Mouse (Mus musculus): ENCODE measurements around the gene Pex6. TPM values are rescaled to one million over a fixed set of nuclear protein-coding genes. Genes with fewer than 3 reads are reported as not detected.
A peak's percentile ranks its signal among the peaks of the same experiment; 100 is the strongest.

The Pex6 gene
- polyA plus RNA-seq, 1 experiment from 2014 or later = 10.5 TPM

DNA sequence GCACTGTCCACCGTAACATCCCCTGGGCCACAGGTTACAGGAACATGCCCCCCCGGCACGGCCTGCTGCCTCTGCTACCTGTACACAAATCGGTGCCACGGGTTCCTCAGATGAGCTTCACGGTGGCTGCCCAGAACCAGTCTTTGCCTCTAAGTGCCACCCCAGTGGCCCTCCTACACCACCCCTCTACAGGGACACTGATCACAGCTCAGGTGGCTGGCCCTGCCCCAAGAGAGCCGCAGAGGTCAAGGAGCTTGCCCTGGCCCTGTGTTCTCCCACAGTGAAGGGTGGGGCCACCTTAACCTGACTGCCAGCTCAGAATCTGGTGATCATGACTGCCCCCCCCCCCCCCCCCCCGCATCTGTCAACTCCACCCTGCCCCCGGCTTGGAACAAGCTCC lies 32.8 kb upstream of the Pex6 start, which contains the start of gene Mea1:
TSS of gene Mea1 (plus strand) at position 378 of the 400 bp plus-strand sequence.
- Histone ChIP-seq H3K4me2 (ENCODE audit: low read length) (peak within 1 kb of the TSS; percentile 84), H3K27ac (replicated peaks in 1 of 2; ENCODE audit: control insufficient read depth in 1 of 2, insufficient read depth in 1 of 2, low read depth in 2 of 2, low read length in 2 of 2) (peak within 1 kb of the TSS; percentile 92 to 93), H3K27me3 (ENCODE audit: control insufficient read depth, insufficient read depth, low read length) (no peaks in the 10 kb centered on the region), H3K36me3 (ENCODE audit: control insufficient read depth, insufficient read depth, low read length) (peaks cover 49% of the 10 kb centered on the region), H3K9ac (ENCODE audit: low read length) (peak within 1 kb of the TSS; percentile 83), H3K4me3 (ENCODE audit: control insufficient read depth in 1 of 2, insufficient read depth in 1 of 2, low read depth in 1 of 2, low read length in 2 of 2) (peak within 1 kb of the TSS; percentile 66 to 78), H3K4me1 (ENCODE audit: control insufficient read depth in 2 of 2, insufficient read depth in 2 of 2, low read length in 2 of 2) (peaks cover 18 to 31% of the 10 kb centered on the region in 2 experiments), H3K9me3 (ENCODE audit: control insufficient read depth, low read length) (no peaks in the 10 kb centered on the region)
- ATAC-seq (ENCODE audit: insufficient number of reproducible peaks, insufficient read depth, low FRiP score, low read depth) = no peak
- WGBS = 67% methylated on average over 8 of the region's 9 CpGs

DNA sequence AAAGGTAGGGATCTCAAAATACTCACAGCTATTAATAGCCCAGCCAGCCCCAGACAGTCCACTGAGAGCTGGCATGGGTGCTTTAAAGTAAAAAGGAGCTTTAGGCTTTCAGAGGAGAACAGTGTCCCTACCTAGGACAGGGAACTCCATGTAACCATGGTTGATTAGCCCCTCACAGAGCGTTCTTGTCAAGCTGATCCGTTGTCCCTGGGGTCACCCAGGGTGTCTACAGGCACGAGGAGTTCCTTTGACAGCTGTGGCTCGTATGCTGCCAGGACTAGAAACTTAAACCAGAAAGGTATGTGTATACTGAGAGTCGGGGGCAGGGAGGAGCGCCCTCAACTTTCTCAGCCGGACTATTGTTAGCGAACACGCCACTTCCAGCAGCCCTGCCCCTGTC lies 32.4 kb upstream of the Pex6 start:
- peaks cover 54% of the 10 kb centered on the region for H3K36me3 ChIP-seq (ENCODE audit: control insufficient read depth, insufficient read depth, low read length)
- H3K4me3 ChIP-seq (ENCODE audit: control insufficient read depth in 1 of 2, insufficient read depth in 1 of 2, low read depth in 1 of 2, low read length in 2 of 2) = peak overlapping the region; percentile 66 to 78
- H3K27ac ChIP-seq (replicated peaks in 1 of 2; ENCODE audit: control insufficient read depth in 1 of 2, insufficient read depth in 1 of 2, low read depth in 2 of 2, low read length in 2 of 2) = peak overlapping the region; percentile 91 to 93
- H3K9ac ChIP-seq (ENCODE audit: low read length) = peak overlapping the region; percentile 83
- no peaks in the 10 kb centered on the region for H3K9me3 ChIP-seq (ENCODE audit: control insufficient read depth, low read length)
- WGBS = 12% methylated on average over 9 of the region's 9 CpGs
- ATAC-seq (ENCODE audit: insufficient number of reproducible peaks, insufficient read depth, low FRiP score, low read depth) = no peak
- H3K4me1 ChIP-seq (ENCODE audit: control insufficient read depth in 2 of 2, insufficient read depth in 2 of 2, low read length in 2 of 2) = peaks cover 18 to 32% of the 10 kb centered on the region in 2 experiments
- H3K27me3 ChIP-seq (ENCODE audit: control insufficient read depth, insufficient read depth, low read length) = no peaks in the 10 kb centered on the region
- H3K4me2 ChIP-seq (ENCODE audit: low read length) = peak overlapping the region; percentile 84

DNA sequence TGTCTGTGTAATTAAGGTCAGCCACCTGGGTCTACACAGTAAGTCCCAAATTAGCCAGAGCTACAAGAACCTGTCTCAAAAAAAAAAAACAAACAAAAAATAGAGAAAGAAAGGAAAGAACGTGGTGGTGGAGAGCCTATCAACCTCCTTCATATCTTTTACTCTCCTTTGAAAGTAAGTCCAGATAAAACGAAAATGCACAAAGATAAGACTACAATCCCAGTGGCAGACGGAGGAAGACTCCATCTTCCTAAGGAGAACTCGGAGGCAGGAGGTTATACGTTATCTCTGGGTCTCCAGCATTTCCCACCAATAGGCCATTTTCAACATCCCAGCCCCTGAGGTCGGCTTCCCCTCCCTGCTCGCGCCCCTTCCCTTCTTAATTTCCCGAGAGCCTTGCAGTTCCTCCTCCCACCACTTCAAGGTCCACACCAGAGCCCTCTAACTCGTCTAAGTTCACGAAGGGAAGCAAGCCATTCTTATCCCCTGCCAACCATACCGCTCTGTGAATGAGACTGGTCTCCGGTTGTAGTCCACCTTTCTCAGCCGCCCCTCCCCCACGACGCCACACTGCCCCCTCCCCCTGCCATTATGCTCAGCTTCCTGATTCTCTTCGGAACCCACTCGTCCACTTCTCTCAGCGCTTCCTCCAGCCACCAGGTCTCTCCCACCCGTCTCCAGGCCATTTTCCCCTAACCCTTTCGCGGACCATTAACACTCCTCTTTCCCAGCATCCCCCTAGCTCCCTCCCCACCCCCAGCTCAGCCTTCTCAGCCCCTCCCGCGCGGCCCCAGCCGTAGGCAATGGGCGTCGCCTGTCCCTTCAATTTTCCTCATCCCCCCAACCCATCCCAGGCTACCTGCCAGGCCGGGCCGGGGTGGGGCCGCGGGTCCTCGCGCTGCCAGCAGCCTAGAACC lies 31.2 kb upstream of the Pex6 start:
- Histone ChIP-seq H3K36me3 (ENCODE audit: control insufficient read depth, insufficient read depth, low read length) (peaks cover 60% of the 10 kb centered on the region), H3K4me2 (ENCODE audit: low read length) (peak overlapping the region; percentile 84), H3K9ac (ENCODE audit: low read length) (peak overlapping the region; percentile 83), H3K4me1 (ENCODE audit: control insufficient read depth in 2 of 2, insufficient read depth in 2 of 2, low read length in 2 of 2) (peaks cover 14 to 31% of the 10 kb centered on the region in 2 experiments), H3K4me3 (ENCODE audit: control insufficient read depth in 1 of 2, insufficient read depth in 1 of 2, low read depth in 1 of 2, low read length in 2 of 2) (peak overlapping the region; percentile 66 to 78), H3K27ac (replicated peaks in 1 of 2; ENCODE audit: control insufficient read depth in 1 of 2, insufficient read depth in 1 of 2, low read depth in 2 of 2, low read length in 2 of 2) (peak overlapping the region; percentile 91 to 93), H3K9me3 (ENCODE audit: control insufficient read depth, low read length) (no peaks in the 10 kb centered on the region), H3K27me3 (ENCODE audit: control insufficient read depth, insufficient read depth, low read length) (no peaks in the 10 kb centered on the region)
- under 1% methylated on average over 34 of the region's 34 CpGs for WGBS
- ATAC-seq (ENCODE audit: insufficient number of reproducible peaks, insufficient read depth, low FRiP score, low read depth) = peak; percentile 2

DNA sequence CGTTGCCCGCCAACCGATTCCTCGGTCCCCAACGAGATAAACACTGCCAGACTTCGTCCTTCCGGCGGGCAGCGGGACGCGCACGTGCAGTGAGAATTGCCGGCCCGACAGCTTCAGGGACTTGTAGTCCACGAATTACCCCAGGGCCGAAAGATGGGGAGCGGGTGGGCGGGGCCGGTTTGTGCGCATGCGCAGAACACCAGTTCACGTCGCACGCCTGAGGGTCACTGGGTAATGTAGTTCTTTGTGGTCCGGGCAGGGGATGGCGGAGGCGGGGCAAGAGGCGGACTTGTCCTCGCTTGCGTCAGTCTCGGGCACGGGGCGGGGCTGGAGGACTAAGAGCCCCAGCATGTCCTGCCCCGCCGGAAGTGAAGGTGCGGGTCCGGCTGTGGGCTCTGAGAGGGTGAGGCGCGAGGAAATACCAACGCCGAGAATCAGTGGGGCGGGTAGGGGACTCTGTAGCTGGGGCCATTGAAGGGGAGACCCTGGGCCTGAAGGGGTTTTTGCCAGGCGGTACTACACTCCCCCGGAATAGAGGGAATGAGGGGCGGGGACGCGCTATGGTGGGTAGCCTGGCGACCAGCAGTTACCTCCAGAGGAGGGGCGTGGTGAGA lies 30.4 kb upstream of the Pex6 start, which contains the start of gene Klhdc3:
TSS of gene Klhdc3 (minus strand) at position 155 of the 614 bp plus-strand sequence.
- no peaks in the 10 kb centered on the region for H3K9me3 ChIP-seq (ENCODE audit: control insufficient read depth, low read length)
- H3K27me3 ChIP-seq (ENCODE audit: control insufficient read depth, insufficient read depth, low read length) = no peaks in the 10 kb centered on the region
- under 1% methylated on average over 49 of the region's 49 CpGs for WGBS
- peak within 1 kb of the TSS; percentile 83 for H3K9ac ChIP-seq (ENCODE audit: low read length)
- H3K4me1 ChIP-seq (ENCODE audit: control insufficient read depth in 2 of 2, insufficient read depth in 2 of 2, low read length in 2 of 2) = peaks cover 14 to 31% of the 10 kb centered on the region in 2 experiments
- peak; percentile 96 for ATAC-seq (ENCODE audit: insufficient number of reproducible peaks, insufficient read depth, low FRiP score, low read depth)
- H3K36me3 ChIP-seq (ENCODE audit: control insufficient read depth, insufficient read depth, low read length) = peaks cover 60% of the 10 kb centered on the region
- peak within 1 kb of the TSS; percentile 66 to 78 for H3K4me3 ChIP-seq (ENCODE audit: control insufficient read depth in 1 of 2, insufficient read depth in 1 of 2, low read depth in 1 of 2, low read length in 2 of 2)
- H3K27ac ChIP-seq (replicated peaks in 1 of 2; ENCODE audit: control insufficient read depth in 1 of 2, insufficient read depth in 1 of 2, low read depth in 2 of 2, low read length in 2 of 2) = peak within 1 kb of the TSS; percentile 91 to 93
- peak within 1 kb of the TSS; percentile 94 for H3K4me2 ChIP-seq (ENCODE audit: low read length)

DNA sequence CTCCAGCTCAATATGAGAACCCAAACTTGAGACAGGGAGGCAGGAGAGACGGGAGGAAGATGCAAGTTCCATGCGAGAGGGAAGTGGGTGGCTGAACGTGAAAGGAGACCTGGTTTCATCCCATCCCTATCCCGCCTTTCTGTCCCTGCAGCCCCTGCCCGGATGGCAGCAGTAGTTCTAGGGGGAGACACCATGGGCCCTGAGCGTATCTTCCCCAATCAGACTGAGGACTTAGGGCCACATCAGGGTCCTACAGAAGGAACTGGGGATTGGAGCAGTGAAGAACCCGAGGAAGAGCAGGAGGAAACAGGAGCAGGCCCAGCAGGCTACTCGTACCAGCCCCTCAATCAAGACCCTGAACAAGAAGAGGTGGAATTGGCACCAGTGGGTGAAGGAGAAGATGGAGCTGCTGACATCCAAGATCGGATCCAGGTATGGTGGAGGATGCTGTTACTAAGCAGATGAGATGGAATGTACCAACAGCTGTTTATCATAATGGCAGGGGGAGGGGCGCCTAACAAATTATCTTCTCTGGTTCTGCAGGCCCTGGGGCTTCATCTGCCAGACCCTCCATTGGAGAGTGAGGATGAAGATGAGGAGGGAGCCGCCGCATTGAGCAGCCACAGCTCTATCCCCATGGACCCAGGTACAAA lies 29.7 kb upstream of the Pex6 start:
- ATAC-seq (ENCODE audit: insufficient number of reproducible peaks, insufficient read depth, low FRiP score, low read depth) = no peak
- Histone ChIP-seq H3K36me3 (ENCODE audit: control insufficient read depth, insufficient read depth, low read length) (peaks cover 60% of the 10 kb centered on the region), H3K9me3 (ENCODE audit: control insufficient read depth, low read length) (no peaks in the 10 kb centered on the region), H3K27me3 (ENCODE audit: control insufficient read depth, insufficient read depth, low read length) (no peaks in the 10 kb centered on the region), H3K4me3 (ENCODE audit: control insufficient read depth in 1 of 2, insufficient read depth in 1 of 2, low read depth in 1 of 2, low read length in 2 of 2) (peak overlapping the region; percentile 66 to 78), H3K27ac (replicated peaks in 1 of 2; ENCODE audit: control insufficient read depth in 1 of 2, insufficient read depth in 1 of 2, low read depth in 2 of 2, low read length in 2 of 2) (peak overlapping the region; percentile 40 to 69; a peak in 3 of 4 replicates), H3K9ac (ENCODE audit: low read length) (peak overlapping the region; percentile 77), H3K4me2 (ENCODE audit: low read length) (peak overlapping the region; percentile 94), H3K4me1 (ENCODE audit: control insufficient read depth in 2 of 2, insufficient read depth in 2 of 2, low read length in 2 of 2) (peaks cover 14 to 31% of the 10 kb centered on the region in 2 experiments)
- WGBS = 27% methylated on average over 12 of the region's 12 CpGs

DNA sequence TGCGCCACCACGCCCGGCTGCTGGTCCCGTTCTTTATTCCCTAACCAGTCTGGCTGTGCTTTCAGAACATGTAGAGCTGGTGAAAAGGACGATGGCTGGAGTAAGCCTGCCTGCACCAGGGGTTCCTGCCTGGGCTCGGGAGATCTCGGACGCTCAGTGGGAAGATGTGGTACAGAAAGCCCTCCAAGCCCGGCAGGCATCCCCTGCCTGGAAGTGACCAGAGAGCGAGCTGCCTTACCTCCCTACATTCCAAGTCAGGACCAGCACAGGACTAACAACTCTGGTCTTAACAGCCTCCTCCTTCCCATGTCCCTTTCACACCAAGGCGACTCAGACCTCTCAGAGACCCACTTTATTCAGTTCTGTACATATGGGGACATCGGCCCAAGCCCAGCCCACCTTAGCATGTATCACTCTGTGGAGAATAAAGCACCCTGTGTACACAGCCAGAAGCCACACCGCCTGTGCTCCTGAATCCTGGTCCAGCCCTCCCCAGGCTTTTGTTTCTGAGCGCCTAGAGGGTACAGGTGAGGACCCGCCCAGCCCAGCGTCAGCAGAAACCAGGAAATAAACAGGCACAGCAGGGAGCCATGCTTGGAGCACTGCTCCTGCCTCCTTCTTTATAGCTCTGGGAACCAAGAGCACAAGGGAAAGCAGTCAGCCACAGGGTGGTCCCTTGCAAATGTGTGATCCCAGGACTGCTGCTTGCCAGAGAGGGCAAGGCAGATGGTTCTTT lies 28.4 kb upstream of the Pex6 start:
- H3K9me3 ChIP-seq (ENCODE audit: control insufficient read depth, low read length) = no peaks in the 10 kb centered on the region
- no peak overlapping the region for H3K4me2 ChIP-seq (ENCODE audit: low read length)
- no peak for ATAC-seq (ENCODE audit: insufficient number of reproducible peaks, insufficient read depth, low FRiP score, low read depth)
- H3K4me1 ChIP-seq (ENCODE audit: control insufficient read depth in 2 of 2, insufficient read depth in 2 of 2, low read length in 2 of 2) = peaks cover 14 to 31% of the 10 kb centered on the region in 2 experiments
- H3K4me3 ChIP-seq (ENCODE audit: control insufficient read depth in 1 of 2, insufficient read depth in 1 of 2, low read depth in 1 of 2, low read length in 2 of 2) = no peak overlapping the region
- H3K27me3 ChIP-seq (ENCODE audit: control insufficient read depth, insufficient read depth, low read length) = no peaks in the 10 kb centered on the region
- no peak overlapping the region for H3K9ac ChIP-seq (ENCODE audit: low read length)
- 88% methylated on average over 16 of the region's 16 CpGs for WGBS
- H3K36me3 ChIP-seq (ENCODE audit: control insufficient read depth, insufficient read depth, low read length) = peaks cover 58% of the 10 kb centered on the region
- H3K27ac ChIP-seq (replicated peaks in 1 of 2; ENCODE audit: control insufficient read depth in 1 of 2, insufficient read depth in 1 of 2, low read depth in 2 of 2, low read length in 2 of 2) = no peak overlapping the region

DNA sequence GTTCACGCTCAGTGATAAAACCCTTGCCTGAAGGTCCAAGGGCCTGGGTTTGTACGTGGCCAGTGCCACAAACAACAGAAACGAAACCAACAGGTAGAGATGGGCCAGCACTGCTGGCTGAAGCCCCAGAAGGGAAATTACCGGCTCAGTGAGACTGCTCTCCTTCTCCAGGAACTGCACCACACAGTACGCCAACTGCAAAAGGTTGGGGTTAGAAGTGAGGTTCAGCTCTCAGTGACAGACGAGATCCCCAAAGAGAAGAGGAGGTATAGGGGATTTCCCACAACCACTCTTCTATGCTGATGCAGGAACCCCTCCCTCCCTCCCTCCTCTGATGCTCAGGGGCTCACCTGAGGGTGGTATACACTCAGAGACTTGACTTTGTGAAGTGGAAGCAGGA lies 25.4 kb upstream of the Pex6 start:
- WGBS = 90% methylated on average over 6 of the region's 6 CpGs
- Histone ChIP-seq H3K4me2 (ENCODE audit: low read length) (no peak overlapping the region), H3K27ac (replicated peaks in 1 of 2; ENCODE audit: control insufficient read depth in 1 of 2, insufficient read depth in 1 of 2, low read depth in 2 of 2, low read length in 2 of 2) (no peak overlapping the region), H3K9ac (ENCODE audit: low read length) (no peak overlapping the region), H3K4me1 (ENCODE audit: control insufficient read depth in 2 of 2, insufficient read depth in 2 of 2, low read length in 2 of 2) (peaks cover 3 to 12% of the 10 kb centered on the region in 2 experiments; a peak in 3 of 4 replicates), H3K36me3 (ENCODE audit: control insufficient read depth, insufficient read depth, low read length) (peaks cover 60% of the 10 kb centered on the region), H3K27me3 (ENCODE audit: control insufficient read depth, insufficient read depth, low read length) (no peaks in the 10 kb centered on the region), H3K9me3 (ENCODE audit: control insufficient read depth, low read length) (no peaks in the 10 kb centered on the region), H3K4me3 (ENCODE audit: control insufficient read depth in 1 of 2, insufficient read depth in 1 of 2, low read depth in 1 of 2, low read length in 2 of 2) (no peak overlapping the region)
- ATAC-seq (ENCODE audit: insufficient number of reproducible peaks, insufficient read depth, low FRiP score, low read depth) = no peak
